Mouse (Mus musculus): ENCODE measurements at regions not wholly inside any gene's neighbourhood (a gene's known extent, or its start where the extent isn't known, plus 50 kb on each side); places are given as distances from the start of the nearest gene placed in this dataset.
A peak's percentile ranks its signal among the peaks of the same experiment; 100 is the strongest.

- peak in 1 of 2 experiments; percentile 23 for DNase-seq
Observed at GRCm38 (mm10) chr10:25118674-25119670, 188.7 kb downstream of the Akap7 start.

- DNase-seq = no peak
Observed at GRCm38 (mm10) chr10:25114316-25114715, 187.0 kb upstream of the Arg1 start.

- DNase-seq = peak; percentile 74 to 85
Observed at GRCm38 (mm10) chr10:25112449-25113171, 185.3 kb upstream of the Arg1 start.

- peak; percentile 83 for DNase-seq
Observed at GRCm38 (mm10) chr10:25111636-25112422, 184.5 kb upstream of the Arg1 start.

GRCm38 (mm10) chr10:25111181-25111580 is 183.9 kb upstream of the Arg1 start:
- DNase-seq = peak in 1 of 2 experiments; percentile 29

- no peak for DNase-seq
Observed at GRCm38 (mm10) chr10:25098070-25098469, 170.8 kb upstream of the Arg1 start.

GRCm38 (mm10) chr10:25089705-25090386 is 162.6 kb upstream of the Arg1 start:
- DNase-seq = no peak

- DNase-seq = no peak
Observed at GRCm38 (mm10) chr10:25086745-25087144, 159.5 kb upstream of the Arg1 start.

- DNase-seq = peak; percentile 57 to 76
Observed at GRCm38 (mm10) chr10:25082930-25083329, 155.6 kb upstream of the Arg1 start.

- no peak for DNase-seq
Observed at GRCm38 (mm10) chr10:25072617-25073016, 145.3 kb upstream of the Arg1 start.

GRCm38 (mm10) chr10:25068301-25068700 is 141.0 kb upstream of the Arg1 start:
- DNase-seq = no peak

GRCm38 (mm10) chr10:25064701-25065362 is 137.5 kb upstream of the Arg1 start:
- DNase-seq = no peak

- DNase-seq = no peak
Observed at GRCm38 (mm10) chr10:25061402-25062055, 134.2 kb upstream of the Arg1 start.

- DNase-seq = no peak
Observed at GRCm38 (mm10) chr10:25058694-25059093, 131.4 kb upstream of the Arg1 start.

- no peak for DNase-seq
Observed at GRCm38 (mm10) chr10:25051998-25052397, 124.7 kb upstream of the Arg1 start.

- no peak for DNase-seq
Observed at GRCm38 (mm10) chr10:25051368-25051874, 124.1 kb upstream of the Arg1 start.

- DNase-seq = peak in 1 of 2 experiments; percentile 23
Observed at GRCm38 (mm10) chr10:25041221-25041620, 113.9 kb upstream of the Arg1 start.

GRCm38 (mm10) chr10:25039926-25040325 is 112.6 kb upstream of the Arg1 start:
- DNase-seq = no peak

GRCm38 (mm10) chr10:25036928-25037327 is 109.6 kb upstream of the Arg1 start:
- no peak for DNase-seq

GRCm38 (mm10) chr10:25035363-25035762 is 108.1 kb upstream of the Arg1 start:
- DNase-seq = no peak

GRCm38 (mm10) chr10:25032625-25033024 is 105.3 kb upstream of the Arg1 start:
- DNase-seq = no peak
